Mouse (Mus musculus) testis, adult 2 months (tissue): Measurements from ENCODE around the gene Cntrob. TPM values are rescaled to one million over a fixed set of nuclear protein-coding genes. Genes with fewer than 3 reads are reported as not detected.

Experiments used
- H3K27ac ChIP-seq: fragments of 200-500 bp; 2 replicates; pipeline ENCODE4 v1.5.1; 2012; ENCODE audit warnings: low read depth, low read length; ENCODE audit not compliant: control insufficient read depth, insufficient read depth
- H3K27me3 ChIP-seq: fragments of 200-500 bp; 2 replicates; pipeline ENCODE4 v1.6.1; 2012; ENCODE audit warnings: mild to moderate bottlenecking, low read length, moderate library complexity; ENCODE audit not compliant: control insufficient read depth, insufficient read depth
- H3K36me3 ChIP-seq: fragments of 200-500 bp; 2 replicates; pipeline ENCODE4 v1.6.1; 2012; ENCODE audit warnings: mild to moderate bottlenecking, low read length; ENCODE audit not compliant: control insufficient read depth, insufficient read depth
- H3K4me1 ChIP-seq: fragments of 200-500 bp; 2 replicates; pipeline ENCODE4 v1.6.1; 2012; ENCODE audit warnings: low read length; ENCODE audit not compliant: control insufficient read depth, insufficient read depth
- H3K4me3 ChIP-seq: fragments of 200-500 bp; 2 replicates; pipeline ENCODE4 v1.5.1; 2012; ENCODE audit warnings: low read depth, mild to moderate bottlenecking, low read length, moderate library complexity, mixed read lengths; ENCODE audit not compliant: control insufficient read depth
- CTCF ChIP-seq: fragments of 200-500 bp; IDR thresholded peaks from 2 replicates; pipeline ENCODE4 v1.5.1; 2012; ENCODE audit warnings: low read depth, mild to moderate bottlenecking, inconsistent platforms, low read length, moderate library complexity; ENCODE audit not compliant: control insufficient read depth, insufficient read depth, insufficient replicate concordance
- POLR2A ChIP-seq: fragments of 200-500 bp; IDR thresholded peaks from 2 replicates; pipeline ENCODE4 v1.6.1; 2012; ENCODE audit warnings: low read depth, mild to moderate bottlenecking, inconsistent platforms, low read length, moderate library complexity; ENCODE audit not compliant: control insufficient read depth
- polyA plus RNA-seq: library from polyadenylated mRNA; depleted of rRNA; stranded (reverse); fragments of >200 nt; gene quantifications from 2 replicates; pipeline ENCODE4 v1.2.3, GENCODE M21; 2012; rRNA removed

Cntrob gene
- polyA plus RNA-seq, 1 experiment: 21.6 TPM

- Histone ChIP-seq H3K4me3 (peak overlapping the region; percentile 36), H3K36me3 (no peaks in the 10 kb centered on the region), H3K4me1 (peaks cover 12% of the 10 kb centered on the region), H3K27ac (no peak overlapping the region), H3K27me3 (no peaks in the 10 kb centered on the region)
- no peak for TF ChIP-seq POLR2A
- peak; percentile 69; the same call in 1 of the 2 replicates for TF ChIP-seq CTCF
Observed at GRCm38 (mm10) chr11:69251135-69251842, 72.3 kb downstream of the Cntrob start.

GRCm38 (mm10) chr11:69250106-69250505 lies 73.5 kb downstream of the Cntrob start:
- H3K4me3 ChIP-seq: no peak overlapping the region
- H3K36me3 ChIP-seq: no peaks in the 10 kb centered on the region
- 0 out of 2 replicates have a peak overlapping the region, but pooled peaks have one; percentile 13 for H3K27ac ChIP-seq
- no peaks in the 10 kb centered on the region for H3K27me3 ChIP-seq
- TF ChIP-seq POLR2A (no peak), CTCF (no peak)
- peaks cover 12% of the 10 kb centered on the region for H3K4me1 ChIP-seq

Other genes with a start within 250 kb of the Cntrob start
- 36.3 and 43.1 TPM in 2 replicates for gene Vamp2, start 235.3 kb downstream of the Cntrob start, polyA plus RNA-seq
- gene Per1, start 228.6 kb downstream of the Cntrob start, polyA plus RNA-seq: 103 and 106 TPM in 2 replicates
- gene Hes7, start 203.4 kb downstream of the Cntrob start, polyA plus RNA-seq: 0.17 TPM in 2 replicates
- gene 9130213A22Rik, start 201.2 kb downstream of the Cntrob start, polyA plus RNA-seq: 0.24 and 0.28 TPM in 2 replicates
- gene Aloxe3, start 197.9 kb downstream of the Cntrob start, polyA plus RNA-seq: 6.1 and 7.0 TPM in 2 replicates
- 0.29 and 0.49 TPM in 2 replicates for gene Alox12b, start 166.8 kb downstream of the Cntrob start, polyA plus RNA-seq
- 0.05 and 0.06 TPM in 2 replicates for gene Alox8, start 125.9 kb downstream of the Cntrob start, polyA plus RNA-seq
- 0.16 and 0.17 TPM in 2 replicates for gene Gucy2e, start 86.7 kb downstream of the Cntrob start, polyA plus RNA-seq
- 17.9 and 25.5 TPM in 2 replicates for gene Trappc1, start 205 bp upstream of the Cntrob start, polyA plus RNA-seq
- 12.1 and 12.2 TPM in 2 replicates for gene Kcnab3, start 2.5 kb upstream of the Cntrob start, polyA plus RNA-seq
- gene Rnf227, start 16.7 kb upstream of the Cntrob start, polyA plus RNA-seq: 4.4 and 5.7 TPM in 2 replicates
- 49.4 and 52.5 TPM in 2 replicates for gene Chd3, start 45.6 kb upstream of the Cntrob start, polyA plus RNA-seq
- 325 and 343 TPM in 2 replicates for gene Naa38, start 71.7 kb upstream of the Cntrob start, polyA plus RNA-seq
- 35.3 and 42.5 TPM in 2 replicates for gene Cyb5d1, start 71.9 kb upstream of the Cntrob start, polyA plus RNA-seq
- gene Tmem88, start 74.5 kb upstream of the Cntrob start, polyA plus RNA-seq: 2.0 and 2.4 TPM in 2 replicates
- 8.0 and 8.6 TPM in 2 replicates for gene Kdm6b, start 89.9 kb upstream of the Cntrob start, polyA plus RNA-seq
- gene Dnah2, start 225.3 kb upstream of the Cntrob start, polyA plus RNA-seq: 39.3 and 42.7 TPM in 2 replicates
- 2.7 and 3.3 TPM in 2 replicates for gene Efnb3, start 236.4 kb upstream of the Cntrob start, polyA plus RNA-seq